13 mouse cellular contexts compared by ENCODE assay signal in the genomic region with DNA sequence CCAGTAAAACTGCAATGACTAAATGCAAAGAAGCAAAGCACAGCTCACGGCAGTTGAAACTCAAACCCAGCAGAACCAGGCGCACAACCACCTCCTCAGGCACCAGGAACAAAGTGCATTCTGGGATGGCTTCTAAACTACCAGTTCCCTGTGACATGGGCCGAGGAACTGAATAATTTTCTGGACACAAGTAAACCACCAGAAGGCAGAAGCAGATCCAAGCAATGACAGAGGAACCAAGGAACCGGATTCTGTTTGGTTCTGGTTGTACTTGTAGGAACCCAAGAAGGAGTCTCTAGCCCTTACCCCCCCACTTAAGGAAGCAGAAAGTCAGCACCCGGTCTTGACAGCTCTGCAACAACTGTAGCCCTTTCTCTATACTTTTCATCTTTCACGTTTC.
"Had no signal": no experiment of that assay in that cellular context is flagged by ENCODE, and none has a peak within 500 bp of the region (broad histone marks: within the 10 kb centered on the region; RNA-seq: fewer than 3 reads in every experiment).

No protein-coding gene starts in this region.

- H3K27me3 ChIP-seq: kidney, embryonic 15.5 days; limb, embryonic 15.5 days; liver, embryonic 12.5 days; neural tube, embryonic 12.5 days had no signal

- H3K9me3 ChIP-seq: kidney, embryonic 15.5 days; limb, embryonic 15.5 days; liver, embryonic 12.5 days; midbrain, embryonic 10.5 days; neural tube, embryonic 12.5 days had no signal

- H3K4me3 ChIP-seq: kidney, embryonic 15.5 days; limb, embryonic 15.5 days; liver, embryonic 12.5 days; midbrain, embryonic 10.5 days; neural tube, embryonic 12.5 days had no signal

- H3K4me2 ChIP-seq: kidney, embryonic 15.5 days; limb, embryonic 15.5 days; liver, embryonic 12.5 days; lung, embryonic 14.5 days; neural tube, embryonic 12.5 days had no signal

- DNase-seq: kidney, postnatal 14 days; layer of hippocampus, adult 9-11 months; lung, embryonic 14.5 days; lung, postnatal 10 days; lung, postnatal 4 days; midbrain, embryonic 14.5 days; right cerebral cortex, postnatal 25 days; thymus, postnatal 36 days had no signal

- H3K27ac ChIP-seq: kidney, embryonic 15.5 days; limb, embryonic 15.5 days; liver, embryonic 12.5 days; midbrain, embryonic 10.5 days; neural tube, embryonic 12.5 days had no signal
